Mouse (Mus musculus) ES-E14 (cell line): ENCODE measurements around the gene Ebf1.

Experiments
- CHD2 ChIP-seq: IDR thresholded peaks from 2 replicates; pipeline ENCODE4 v1.6.1; 2014; ENCODE audit warnings: mild to moderate bottlenecking, low read depth, low read length, inconsistent platforms
- HCFC1 ChIP-seq: IDR thresholded peaks from 2 replicates; pipeline ENCODE4 v1.6.1; 2012; ENCODE audit warnings: low read length, inconsistent platforms, borderline replicate concordance; ENCODE audit not compliant: insufficient read depth
- MAFK ChIP-seq: IDR thresholded peaks from 2 replicates; pipeline ENCODE4 v1.6.1; 2014; ENCODE audit warnings: mild to moderate bottlenecking, low read depth, low read length, inconsistent platforms; ENCODE audit not compliant: insufficient read depth
- ZC3H11A ChIP-seq: IDR thresholded peaks from 2 replicates; pipeline ENCODE4 v1.6.1; 2012; ENCODE audit warnings: low read depth, mild to moderate bottlenecking, inconsistent platforms, low read length, borderline replicate concordance
- ZNF384 ChIP-seq: IDR thresholded peaks from 2 replicates; pipeline ENCODE4 v1.6.1; 2012; ENCODE audit warnings: low read depth, low read length, inconsistent platforms

DNA sequence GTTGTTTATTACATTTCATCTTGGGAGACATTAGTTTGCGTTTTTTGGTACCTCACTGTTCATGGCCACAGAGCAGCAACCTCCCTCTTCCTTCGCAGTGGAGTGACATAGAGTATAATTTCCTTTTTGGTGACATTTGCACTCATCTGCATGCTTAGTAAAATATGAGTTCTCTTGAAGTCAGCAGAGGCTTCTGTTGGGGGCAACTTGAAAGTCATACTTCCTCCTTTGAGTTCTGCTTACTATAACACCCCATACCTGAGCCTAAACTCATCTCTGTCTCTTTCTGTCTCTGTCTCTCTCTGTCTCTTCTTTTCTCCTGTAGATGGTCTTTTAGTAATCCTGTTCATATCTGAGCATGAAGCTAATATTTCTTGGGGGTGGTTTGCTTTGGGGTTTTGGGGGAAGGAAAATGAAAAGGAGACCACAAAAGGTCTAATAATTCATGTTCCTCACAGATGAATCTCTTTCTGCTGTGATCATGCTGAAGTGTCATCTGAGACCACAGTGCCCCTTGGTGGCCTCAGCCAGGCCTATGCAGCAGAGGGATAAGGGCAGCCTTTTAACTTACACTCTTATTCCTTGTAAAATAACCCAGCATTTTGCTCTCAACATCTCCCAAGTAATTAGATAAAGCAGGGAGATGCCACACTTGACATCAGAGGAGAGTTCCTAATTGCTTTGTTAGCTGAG lies 16.0 kb downstream of the Ebf1 start:
- no peak for TF ChIP-seq ZC3H11A
- TF ChIP-seq CHD2 = no peak
- no peak for TF ChIP-seq HCFC1
- TF ChIP-seq ZNF384 = no peak
- TF ChIP-seq MAFK = no peak
